Mouse (Mus musculus) cerebellum, postnatal 14 days (tissue): Measurements from ENCODE around the gene Krtap22-2.
"Not testable (repeated sequence)": the region's sequence is repeated elsewhere in the genome, so short reads cannot be mapped to it uniquely, and the experiment has no call there.

ENCODE experiments used
- DNase-seq, 2 experiments: peaks; one replicate each; pipeline ENCODE4 v3.0.0; 2021; ENCODE audit warnings: mixed read lengths in 2 of 2

The Krtap22-2 gene

GRCm38 (mm10) chr16:89010659-89011058, at the start of gene Krtap22-2:
Gene Krtap22-2 (minus strand): TSS chr16:89010759.
- DNase-seq, result no peak

DNA sequence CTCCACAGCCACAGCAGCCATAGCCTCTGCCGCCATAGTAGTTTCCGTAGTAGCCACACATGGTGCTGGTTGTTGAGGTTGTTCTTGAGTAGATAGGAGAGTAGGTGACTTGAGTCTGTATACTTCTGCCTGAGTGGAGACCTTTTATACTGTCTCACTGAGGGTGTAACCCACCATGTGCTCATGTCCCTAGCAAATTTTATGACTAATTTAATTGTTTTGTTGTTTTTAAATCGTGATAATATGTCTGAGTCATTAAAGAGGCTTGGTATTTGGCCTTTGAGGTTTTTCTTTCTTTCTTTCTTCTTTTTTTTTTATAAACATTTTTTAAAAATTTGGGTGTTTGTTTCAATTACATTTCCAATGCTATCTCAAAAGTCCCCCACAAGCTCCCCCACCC, 37.2 kb upstream of the Krtap22-2 start, which contains the start of gene Krtap6-5:
Gene Krtap6-5 (minus strand): TSS at position 101 of the 400 bp plus-strand sequence.
- no peak for DNase-seq

- not testable (repeated sequence) for DNase-seq
Measured at GRCm38 (mm10) chr16:89041372-89041771, 30.8 kb upstream of the Krtap22-2 start, which contains the start of gene Gm10228. Gene Gm10228 (minus strand): TSS chr16:89041472.

DNA sequence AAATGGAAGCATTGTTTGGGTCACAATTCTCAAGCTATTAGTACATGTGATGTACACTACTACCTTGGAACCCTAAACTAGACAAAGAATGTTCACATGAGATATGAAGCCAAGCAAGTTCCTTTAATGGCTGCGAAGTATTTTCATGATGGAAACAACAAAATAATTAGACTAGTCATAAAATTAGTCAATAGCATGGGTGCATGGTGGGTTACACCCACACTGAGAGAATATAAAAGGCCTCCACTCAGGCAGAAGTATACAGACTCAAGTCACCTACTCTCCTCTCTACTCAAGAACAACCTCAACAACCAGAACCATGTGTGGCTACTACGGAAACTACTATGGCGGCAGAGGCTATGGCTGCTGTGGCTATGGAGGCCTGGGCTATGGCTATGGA, 20.8 kb upstream of the Krtap22-2 start, which contains the start of gene Krtap6-1:
Gene Krtap6-1 (plus strand): TSS at position 301 of the 400 bp plus-strand sequence.
- DNase-seq, result not testable (repeated sequence)

DNA sequence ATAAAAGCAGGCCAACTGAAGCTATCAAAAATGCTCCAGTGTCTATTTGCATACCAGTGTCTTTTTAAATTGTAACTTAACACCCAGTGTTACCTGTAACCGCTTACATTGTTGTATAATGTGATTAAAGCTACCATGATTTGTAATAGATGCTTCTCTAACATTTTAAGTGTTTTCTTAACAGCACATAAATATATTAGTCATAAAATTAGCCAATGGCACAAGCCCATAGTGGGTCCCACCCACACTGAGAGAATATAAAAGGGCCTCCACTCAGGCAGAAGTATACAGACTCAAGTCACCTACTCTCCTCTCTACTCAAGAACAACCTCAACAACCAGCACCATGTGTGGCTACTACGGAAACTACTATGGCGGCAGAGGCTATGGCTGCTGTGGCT, 4.4 kb upstream of the Krtap22-2 start, which contains the start of gene Gm10229:
Gene Gm10229 (plus strand): TSS at position 301 of the 400 bp plus-strand sequence.
- DNase-seq, result not testable (repeated sequence)

GRCm38 (mm10) chr16:89013973-89014372, 3.4 kb upstream of the Krtap22-2 start:
- no peak for DNase-seq

DNA sequence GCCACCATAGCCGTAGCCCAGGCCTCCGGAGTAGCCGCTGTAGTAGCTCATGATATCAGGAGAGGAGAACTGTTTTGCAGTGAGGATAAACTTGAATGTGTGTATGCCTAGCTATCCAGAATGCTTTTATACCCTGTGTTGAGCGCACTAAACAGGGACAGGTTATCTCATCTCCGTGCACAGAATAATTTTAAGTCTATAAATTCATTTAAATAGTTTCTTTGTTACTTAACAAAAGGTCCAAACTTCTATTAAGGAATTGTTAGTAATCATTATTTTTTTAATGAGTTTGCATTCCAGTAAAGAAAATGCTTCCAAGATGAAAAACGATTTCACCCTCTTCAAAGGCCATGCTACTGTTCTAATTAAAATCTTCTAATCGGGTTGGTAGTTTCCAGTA, 47.8 kb downstream of the Krtap22-2 start, which contains the start of gene Krtap16-3:
Gene Krtap16-3 (minus strand): TSS at position 101 of the 400 bp plus-strand sequence.
- DNase-seq, result no peak
